Mouse (Mus musculus) heart, postnatal 0 days (tissue): ENCODE measurements around the gene Stk19. TPM values are rescaled to one million over a fixed set of nuclear protein-coding genes. Genes with fewer than 3 reads are reported as not detected.

Source experiments
- ATAC-seq: fragments of 200-750 bp; cut with Nextera tagmentation; 2 replicates; pipeline ENCODE4 v1.8.0; 2017; ENCODE audit warnings: low read depth, moderate number of reproducible peaks, moderate library complexity; ENCODE audit not compliant: insufficient read depth
- DNase-seq: peaks from one replicate; pipeline ENCODE4 v3.0.0-alpha.2; 2016; ENCODE audit warnings: low spot score
- H3K27ac ChIP-seq: fragments of 300-500 bp; sonication (generic); 2 replicates; pipeline ENCODE4 v1.5.1; 2014; ENCODE audit warnings: low read depth, mild to moderate bottlenecking
- H3K27me3 ChIP-seq: fragments of 300-500 bp; sonication (generic); 2 replicates; pipeline ENCODE4 v1.6.1; 2014; ENCODE audit warnings: low read length, mixed read lengths; ENCODE audit not compliant: control insufficient read depth, insufficient read depth
- H3K36me3 ChIP-seq: fragments of 300-500 bp; sonication (generic); replicated peaks from 2 replicates; pipeline ENCODE4 v1.6.1; 2014; ENCODE audit warnings: low read length, mixed read lengths; ENCODE audit not compliant: control insufficient read depth, insufficient read depth
- H3K4me1 ChIP-seq: fragments of 300-500 bp; sonication (generic); 2 replicates; pipeline ENCODE4 v1.6.1; 2014; ENCODE audit warnings: antibody characterized with exemption; ENCODE audit not compliant: control insufficient read depth, insufficient read depth
- H3K4me2 ChIP-seq: fragments of 300-500 bp; sonication (generic); 2 replicates; pipeline ENCODE4 v1.6.1; 2014; ENCODE audit warnings: low read depth, mild to moderate bottlenecking, low read length, moderate library complexity
- H3K4me3 ChIP-seq: fragments of 300-500 bp; sonication (generic); 2 replicates; pipeline ENCODE4 v1.5.1; 2014; ENCODE audit warnings: low read depth, low read length
- H3K9ac ChIP-seq: fragments of 300-500 bp; sonication (generic); replicated peaks from 2 replicates; pipeline ENCODE4 v1.6.1; 2014; ENCODE audit warnings: low read depth, low read length, mixed read lengths
- H3K9me3 ChIP-seq: fragments of 300-500 bp; sonication (generic); replicated peaks from 2 replicates; pipeline ENCODE4 v1.6.1; 2016; ENCODE audit warnings: low read length; ENCODE audit not compliant: control insufficient read depth
- CTCF ChIP-seq: IDR thresholded peaks from 2 replicates; pipeline ENCODE4 v1.5.1; 2016; ENCODE audit warnings: antibody characterized with exemption, control low read depth, low read depth
- EP300 ChIP-seq: IDR thresholded peaks from 2 replicates; pipeline ENCODE4 v1.6.1; 2016; ENCODE audit warnings: antibody characterized with exemption, low read depth
- WGBS: fragments of 180-500 bp; shearing (Covaris S2); extraction: QIAGEN DNeasy Blood & Tissue Kit; methylation state at CpG from one replicate; pipeline ENCODE4 v1.1.7; 2014; 5-methylcytosine and 5-hydroxymethylcytosine counted together
- microRNA-seq: library from miRNA; unstranded; fragments of <30 nt; microRNA quantifications from one replicate; pipeline ENCODE4, GENCODE M21; 2016
- polyA plus RNA-seq: library from polyadenylated mRNA; unstranded; fragments of >200 nt; fragmentation: Nextera tagmentation; extraction: Ambion mirVana; gene quantifications from 2 replicates; pipeline ENCODE4 v1.2.1, GENCODE M21; 2015
- total RNA-seq: library from RNA; depleted of rRNA; stranded (reverse); fragments of >200 nt; gene quantifications from 2 replicates; pipeline ENCODE4 v1.2.3, GENCODE M21; 2014; ENCODE audit warnings: low replicate concordance; rRNA removed

Stk19 gene
- total and polyA plus RNA-seq, 2 experiments from 2014 or later: 9.2 to 20.5 TPM

- Histone ChIP-seq H3K4me2 (no peak overlapping the region), H3K9ac (no peak overlapping the region), H3K36me3 (no peaks in the 10 kb centered on the region), H3K9me3 (0 out of 2 replicates have a peak, but pooled peaks cover 4% of the 10 kb centered on the region), H3K27ac (no peak overlapping the region), H3K27me3 (no peaks in the 10 kb centered on the region), H3K4me1 (no peaks in the 10 kb centered on the region), H3K4me3 (no peak overlapping the region)
- no peak for TF ChIP-seq EP300
- no peak for TF ChIP-seq CTCF
- ATAC-seq: no peak
- 76% methylated on average over 10 of the region's 10 CpGs for WGBS
- DNase-seq: no peak
These were observed 41.7 kb downstream of the Stk19 start for GRCm38 (mm10) chr17:34795016-34795415.

GRCm38 (mm10) chr17:34777680-34778325, 58.9 kb downstream of the Stk19 start:
- H3K36me3 ChIP-seq: no peaks in the 10 kb centered on the region
- ATAC-seq: no peak
- H3K9me3 ChIP-seq: 0 out of 2 replicates have a peak, but pooled peaks cover 4% of the 10 kb centered on the region
- 60% methylated on average over 9 of the region's 9 CpGs for WGBS
- no peak overlapping the region for H3K9ac ChIP-seq
- H3K4me1 ChIP-seq: no peaks in the 10 kb centered on the region
- no peak overlapping the region for H3K27ac ChIP-seq
- DNase-seq: no peak
- H3K4me3 ChIP-seq: no peak overlapping the region
- no peaks in the 10 kb centered on the region for H3K27me3 ChIP-seq
- H3K4me2 ChIP-seq: no peak overlapping the region
- no peak for TF ChIP-seq CTCF
- no peak for TF ChIP-seq EP300

Small RNA genes within 50 kb of the gene (microRNA-seq; reads per million reads assigned to microRNA genes)
- gene Mir6970 (0.54 reads per million), gene Mir6971 (1.8 reads per million, percentile 2 among the genes with 10 or more reads in this experiment), gene Mir6972 (not detected)

Other genes starting within 250 kb of the Stk19 start
Only the 30 nearest of the 39 such genes appear.
- 0.15 and 0.93 TPM in 2 replicates for gene Egfl8, start 221.0 kb downstream of the Stk19 start, total RNA-seq
- gene Egfl8, start 221.0 kb downstream of the Stk19 start, polyA plus RNA-seq: 0.97 and 1.3 TPM in 2 replicates
- gene Ppt2, start 208.4 kb downstream of the Stk19 start, total RNA-seq: 35.7 and 37.4 TPM in 2 replicates
- 24.0 and 25.7 TPM in 2 replicates for gene Ppt2, start 208.4 kb downstream of the Stk19 start, polyA plus RNA-seq
- 0.35 TPM in 1 of 2 replicates, not detected in the other for gene Prrt1, start 207.4 kb downstream of the Stk19 start, total RNA-seq
- 0.16 and 0.19 TPM in 2 replicates for gene Prrt1, start 207.4 kb downstream of the Stk19 start, polyA plus RNA-seq
- 2.6 and 7.1 TPM in 2 replicates for gene Fkbpl, start 192.2 kb downstream of the Stk19 start, total RNA-seq
- 12.3 and 13.4 TPM in 2 replicates for gene Fkbpl, start 192.2 kb downstream of the Stk19 start, polyA plus RNA-seq
- 15.8 and 16.6 TPM in 2 replicates for gene Atf6b, start 189.8 kb downstream of the Stk19 start, total RNA-seq
- 22.5 and 24.3 TPM in 2 replicates for gene Atf6b, start 189.8 kb downstream of the Stk19 start, polyA plus RNA-seq
- gene Tnxb, start 166.4 kb downstream of the Stk19 start, total RNA-seq: 24.5 and 26.8 TPM in 2 replicates
- gene Tnxb, start 166.4 kb downstream of the Stk19 start, polyA plus RNA-seq: 1.8 and 2.0 TPM in 2 replicates
- 0.80 and 0.85 TPM in 2 replicates for gene C4b, start 93.1 kb downstream of the Stk19 start, total RNA-seq
- 0.88 and 0.93 TPM in 2 replicates for gene C4b, start 93.1 kb downstream of the Stk19 start, polyA plus RNA-seq
- not detected in 2 replicates for gene Cyp21a1, start 32.4 kb downstream of the Stk19 start, total RNA-seq
- not detected in 2 replicates for gene Cyp21a1, start 32.4 kb downstream of the Stk19 start, polyA plus RNA-seq
- 19.2 and 22.3 TPM in 2 replicates for gene Dxo, start 74 bp upstream of the Stk19 start, total RNA-seq
- gene Dxo, start 74 bp upstream of the Stk19 start, polyA plus RNA-seq: 23.0 and 24.3 TPM in 2 replicates
- 40.3 and 62.1 TPM in 2 replicates for gene Skiv2l, start 13.3 kb upstream of the Stk19 start, total RNA-seq
- 15.9 and 18.7 TPM in 2 replicates for gene Skiv2l, start 13.3 kb upstream of the Stk19 start, polyA plus RNA-seq
- gene Nelfe, start 13.4 kb upstream of the Stk19 start, total RNA-seq: 22.9 and 39.8 TPM in 2 replicates
- gene Nelfe, start 13.4 kb upstream of the Stk19 start, polyA plus RNA-seq: 36.3 and 39.9 TPM in 2 replicates
- gene Cfb, start 25.6 kb upstream of the Stk19 start, total RNA-seq: 1.1 and 2.9 TPM in 2 replicates
- gene Cfb, start 25.6 kb upstream of the Stk19 start, polyA plus RNA-seq: 1.3 and 2.1 TPM in 2 replicates
- gene Zbtb12, start 42.5 kb upstream of the Stk19 start, total RNA-seq: 6.1 and 7.6 TPM in 2 replicates
- gene Zbtb12, start 42.5 kb upstream of the Stk19 start, polyA plus RNA-seq: 0.63 and 0.93 TPM in 2 replicates
- not detected in 2 replicates for gene Gm20547, start 45.1 kb upstream of the Stk19 start, total RNA-seq
- not detected in 2 replicates for gene Gm20547, start 45.1 kb upstream of the Stk19 start, polyA plus RNA-seq
- gene C2, start 61.3 kb upstream of the Stk19 start, total RNA-seq: 4.5 and 7.1 TPM in 2 replicates
- gene C2, start 61.3 kb upstream of the Stk19 start, polyA plus RNA-seq: 2.9 and 3.3 TPM in 2 replicates
- gene Ehmt2, start 61.5 kb upstream of the Stk19 start, total RNA-seq: 80.3 and 95.8 TPM in 2 replicates
- gene Ehmt2, start 61.5 kb upstream of the Stk19 start, polyA plus RNA-seq: 17.5 and 17.6 TPM in 2 replicates
- gene Slc44a4, start 77.5 kb upstream of the Stk19 start, total RNA-seq: not detected in 2 replicates
- gene Slc44a4, start 77.5 kb upstream of the Stk19 start, polyA plus RNA-seq: 0.29 TPM in 1 of 2 replicates, not detected in the other
- gene Neu1, start 94.3 kb upstream of the Stk19 start, total RNA-seq: 30.1 and 79.2 TPM in 2 replicates
- 18.6 and 19.5 TPM in 2 replicates for gene Neu1, start 94.3 kb upstream of the Stk19 start, polyA plus RNA-seq
- gene Hspa1b, start 122.3 kb upstream of the Stk19 start, total RNA-seq: 6.0 and 21.6 TPM in 2 replicates
- gene Hspa1b, start 122.3 kb upstream of the Stk19 start, polyA plus RNA-seq: 0.14 and 0.25 TPM in 2 replicates
- not detected in 2 replicates for gene Gm20481, start 133.0 kb upstream of the Stk19 start, total RNA-seq
- not detected in 2 replicates for gene Gm20481, start 133.0 kb upstream of the Stk19 start, polyA plus RNA-seq
- gene Hspa1a, start 135.2 kb upstream of the Stk19 start, total RNA-seq: 8.2 and 10.2 TPM in 2 replicates
- 2.5 and 2.8 TPM in 2 replicates for gene Hspa1a, start 135.2 kb upstream of the Stk19 start, polyA plus RNA-seq
- gene Hspa1l, start 135.8 kb upstream of the Stk19 start, total RNA-seq: 3.3 and 5.1 TPM in 2 replicates
- 1.6 and 1.8 TPM in 2 replicates for gene Hspa1l, start 135.8 kb upstream of the Stk19 start, polyA plus RNA-seq
- gene Lsm2, start 144.9 kb upstream of the Stk19 start, total RNA-seq: 23.1 and 43.3 TPM in 2 replicates
- gene Lsm2, start 144.9 kb upstream of the Stk19 start, polyA plus RNA-seq: 63.5 and 64.2 TPM in 2 replicates
- gene Vars, start 164.0 kb upstream of the Stk19 start, total RNA-seq: 61.5 and 92.0 TPM in 2 replicates
- 20.4 and 21.7 TPM in 2 replicates for gene Vars, start 164.0 kb upstream of the Stk19 start, polyA plus RNA-seq
- gene Vwa7, start 179.6 kb upstream of the Stk19 start, total RNA-seq: 0.77 and 0.92 TPM in 2 replicates
- gene Vwa7, start 179.6 kb upstream of the Stk19 start, polyA plus RNA-seq: 0.43 and 0.63 TPM in 2 replicates
- gene Sapcd1, start 191.1 kb upstream of the Stk19 start, total RNA-seq: 2.1 and 9.6 TPM in 2 replicates
- 0.77 and 1.2 TPM in 2 replicates for gene Sapcd1, start 191.1 kb upstream of the Stk19 start, polyA plus RNA-seq
- 1.2 and 5.0 TPM in 2 replicates for gene Msh5, start 209.8 kb upstream of the Stk19 start, total RNA-seq
- gene Msh5, start 209.8 kb upstream of the Stk19 start, polyA plus RNA-seq: 1.4 and 1.7 TPM in 2 replicates
- 194 and 223 TPM in 2 replicates for gene Clic1, start 213.0 kb upstream of the Stk19 start, total RNA-seq
- gene Clic1, start 213.0 kb upstream of the Stk19 start, polyA plus RNA-seq: 203 and 205 TPM in 2 replicates
- 97.1 and 114 TPM in 2 replicates for gene Ddah2, start 222.1 kb upstream of the Stk19 start, total RNA-seq
- 128 and 130 TPM in 2 replicates for gene Ddah2, start 222.1 kb upstream of the Stk19 start, polyA plus RNA-seq
- not detected in 2 replicates for gene Ly6g6c, start 228.4 kb upstream of the Stk19 start, total RNA-seq
- gene Ly6g6c, start 228.4 kb upstream of the Stk19 start, polyA plus RNA-seq: not detected in 2 replicates